Mouse (Mus musculus) common myeloid progenitor, adult 5-6 weeks (primary cell): Measurements from ENCODE around the gene Adgrf5. TPM values are rescaled to one million over a fixed set of nuclear protein-coding genes. Genes with fewer than 3 reads are reported as not detected.
"Not testable (repeated sequence)": the region's sequence is repeated elsewhere in the genome, so short reads cannot be mapped to it uniquely, and the experiment has no call there.

Experiments used
- ATAC-seq: replicated peaks from 2 replicates; pipeline ENCODE4 v1.8.0; 2016; ENCODE audit warnings: low read depth, mild to moderate bottlenecking, moderate TSS enrichment, inconsistent platforms; ENCODE audit not compliant: poor library complexity, severe bottlenecking
- total RNA-seq: library from RNA; stranded (forward); fragments of 200-1000, 187-1606 nt; gene quantifications from 2 replicates; pipeline ENCODE4 v1.2.3, GENCODE M21; 2017

Adgrf5 gene
- total RNA-seq = not detected in 2 replicates

- ATAC-seq = no peak
These were observed at the start of gene Adgrf5 for GRCm38 (mm10) chr17:43359826-43360619. Gene Adgrf5, plus strand, starts transcription at chr17:43360451.

DNA sequence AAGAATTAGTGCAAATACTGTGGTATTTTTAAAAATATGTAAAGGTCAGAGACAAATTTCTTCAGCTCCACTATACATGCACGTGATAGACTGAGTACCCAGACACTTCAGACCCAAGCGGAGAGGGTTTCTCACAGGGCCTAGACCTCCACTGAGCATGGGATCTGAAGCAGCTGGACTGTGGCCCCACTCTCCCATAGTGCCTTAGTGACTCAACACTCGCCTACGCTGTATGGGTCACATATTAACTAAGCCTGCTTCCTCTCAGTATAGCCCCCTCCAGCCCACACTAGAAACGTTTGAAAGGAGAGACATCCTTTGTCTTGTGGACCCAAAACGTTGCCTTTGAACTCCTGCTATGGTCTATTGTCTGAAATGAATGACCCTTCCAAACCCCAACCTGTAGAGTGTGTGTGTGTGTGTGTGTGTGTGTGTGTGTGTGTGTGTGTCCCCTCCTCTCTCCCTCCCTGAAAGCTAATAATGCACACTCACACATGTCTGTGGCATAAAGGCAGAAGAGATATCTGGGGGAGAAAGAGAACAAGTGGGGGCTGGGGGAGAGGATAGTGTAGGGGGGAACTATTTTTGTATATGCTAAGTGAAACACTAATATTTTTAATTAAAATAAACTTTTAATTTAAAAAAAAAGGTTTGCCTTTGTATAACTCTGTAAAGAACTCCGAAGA is 34.1 kb upstream of the Adgrf5 start:
- ATAC-seq = no peak

GRCm38 (mm10) chr17:43326726-43327700 is 33.2 kb upstream of the Adgrf5 start:
- ATAC-seq = peak; percentile 80

DNA sequence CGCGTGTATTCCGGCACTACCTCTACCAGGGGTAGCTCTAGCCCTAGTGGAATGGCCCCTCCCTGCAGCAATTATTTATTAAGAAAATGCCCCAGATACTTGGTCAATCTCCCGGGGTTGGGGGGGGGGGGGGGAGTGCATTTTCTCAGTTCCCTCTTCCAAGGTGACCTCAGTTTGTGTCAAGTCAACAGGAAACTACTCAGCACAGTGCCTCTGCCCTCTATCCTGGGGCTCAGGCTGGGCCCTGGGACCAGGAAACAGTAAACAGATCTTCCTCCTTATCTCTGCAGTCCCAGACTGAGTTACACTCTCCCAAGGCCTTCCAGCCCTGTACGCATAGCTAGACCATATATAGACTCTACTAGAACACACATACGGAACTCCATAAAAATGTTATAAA is 32.4 kb upstream of the Adgrf5 start:
- peak; percentile 46 for ATAC-seq

DNA sequence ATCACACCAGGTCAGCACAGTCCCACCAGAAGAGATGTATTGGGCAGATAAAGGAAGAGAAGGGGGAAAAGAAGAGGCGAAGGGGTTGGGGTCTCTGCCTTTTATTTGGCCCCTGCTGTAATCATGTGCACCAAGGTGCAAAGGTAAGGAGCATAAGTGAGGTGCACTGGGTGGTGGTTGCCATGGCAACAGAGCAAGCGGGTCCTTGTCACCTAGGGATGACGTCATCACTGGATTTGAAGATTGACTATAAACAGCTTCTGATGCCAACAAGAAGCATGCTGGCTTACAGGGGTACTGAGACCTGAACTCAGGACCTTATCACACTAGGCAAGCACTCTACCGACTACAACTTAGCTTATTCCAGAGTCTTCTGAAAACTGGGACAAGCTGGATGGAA is 31.0 kb upstream of the Adgrf5 start:
- no peak for ATAC-seq

- ATAC-seq = peak; percentile 49; the same call in 1 of the 2 replicates
These were observed 30.5 kb upstream of the Adgrf5 start for GRCm38 (mm10) chr17:43329761-43330183.

DNA sequence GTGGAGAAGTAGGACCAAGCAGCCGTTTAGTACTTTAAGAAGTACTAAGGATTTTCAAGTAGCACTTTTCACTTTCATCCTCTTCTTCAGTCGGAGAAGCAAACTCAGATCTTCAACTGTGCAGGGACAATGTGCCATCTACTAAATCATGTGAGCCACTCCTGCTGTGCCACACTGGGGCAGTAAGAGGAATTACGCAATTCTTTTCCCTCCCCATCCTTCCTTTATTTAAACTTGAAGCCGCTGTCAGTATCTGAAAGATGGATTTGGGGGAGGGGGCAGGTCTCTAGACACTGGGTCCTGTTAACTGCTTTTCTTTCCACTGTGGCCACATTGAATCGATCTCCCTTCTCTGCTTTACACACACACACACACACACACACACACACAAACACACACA is 27.6 kb upstream of the Adgrf5 start:
- ATAC-seq = no peak

DNA sequence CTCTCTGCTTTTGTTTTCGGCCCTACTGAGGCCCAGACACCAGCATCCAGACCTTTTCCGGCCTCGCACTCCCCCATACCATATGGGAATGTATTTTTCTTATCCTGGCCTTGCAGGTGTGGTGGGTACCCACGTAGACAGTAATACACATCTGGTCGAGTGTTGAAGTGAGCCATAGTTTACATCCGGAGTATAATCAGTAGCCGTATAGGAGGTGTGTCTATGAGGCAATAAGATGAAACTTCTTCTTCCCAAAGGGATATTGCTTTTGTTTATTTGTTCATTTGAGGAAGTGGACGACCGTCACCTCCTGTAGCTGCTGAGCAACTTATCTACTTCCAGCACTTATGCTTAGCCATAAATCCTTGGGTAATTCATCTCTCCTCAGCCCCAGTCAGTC is 26.2 kb upstream of the Adgrf5 start:
- peak; percentile 15; the same call in 1 of the 2 replicates for ATAC-seq

- ATAC-seq = no peak
These were observed 22.6 kb upstream of the Adgrf5 start for GRCm38 (mm10) chr17:43337643-43338042.

GRCm38 (mm10) chr17:43338279-43338678 is 22.0 kb upstream of the Adgrf5 start:
- peak; percentile 90 for ATAC-seq

- not testable (repeated sequence) for ATAC-seq
These were observed 13.8 kb upstream of the Adgrf5 start for GRCm38 (mm10) chr17:43346499-43346898.

DNA sequence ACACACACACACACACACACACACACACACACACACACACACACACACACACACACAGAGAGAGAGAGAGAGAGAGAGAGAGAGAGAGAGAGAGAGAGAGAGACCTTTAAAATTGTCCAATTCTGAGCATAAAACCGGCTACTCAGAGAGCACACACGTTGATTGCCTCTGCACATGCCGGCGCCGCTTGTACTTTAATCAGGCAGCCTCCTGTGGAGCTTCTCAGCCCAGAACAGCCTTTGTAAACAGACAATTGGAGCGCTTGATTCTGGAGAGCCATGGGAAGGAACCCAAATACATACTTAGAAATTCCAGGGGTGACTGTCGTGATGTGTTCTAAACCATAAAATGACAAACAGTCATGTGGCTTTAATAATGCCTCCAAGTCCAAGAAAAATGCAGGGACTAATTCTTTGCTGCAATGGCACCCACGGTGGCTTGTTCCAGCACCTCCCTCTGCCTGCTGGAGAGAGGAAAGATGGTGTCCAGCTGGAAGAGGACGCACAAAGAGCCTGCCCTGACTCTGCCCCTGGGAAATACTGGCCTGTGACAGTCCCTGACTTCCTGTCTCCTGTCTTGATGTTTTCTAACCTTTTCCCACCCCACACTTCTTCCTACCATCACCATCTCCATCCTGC is 2.2 kb upstream of the Adgrf5 start:
- no peak for ATAC-seq

DNA sequence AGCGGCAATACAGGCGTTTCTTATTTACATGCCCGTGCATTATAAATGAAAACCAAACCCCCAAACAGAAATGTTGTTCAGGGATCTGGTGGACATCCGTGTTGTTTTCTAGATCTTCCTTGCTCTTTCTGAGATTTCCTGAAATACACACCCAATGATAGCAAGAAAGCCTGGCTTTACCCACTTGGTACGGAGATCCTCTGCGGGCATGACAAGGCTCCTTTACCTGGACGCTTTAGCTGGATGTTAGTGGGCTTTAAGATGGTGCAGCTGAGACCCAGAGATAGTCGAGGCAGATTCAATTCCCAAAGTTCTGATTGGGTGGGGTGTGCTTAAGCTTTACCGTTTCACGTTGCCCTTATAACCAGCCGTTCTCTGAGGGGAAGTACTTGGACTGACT is 770 bp downstream of the Adgrf5 start:
- no peak for ATAC-seq

DNA sequence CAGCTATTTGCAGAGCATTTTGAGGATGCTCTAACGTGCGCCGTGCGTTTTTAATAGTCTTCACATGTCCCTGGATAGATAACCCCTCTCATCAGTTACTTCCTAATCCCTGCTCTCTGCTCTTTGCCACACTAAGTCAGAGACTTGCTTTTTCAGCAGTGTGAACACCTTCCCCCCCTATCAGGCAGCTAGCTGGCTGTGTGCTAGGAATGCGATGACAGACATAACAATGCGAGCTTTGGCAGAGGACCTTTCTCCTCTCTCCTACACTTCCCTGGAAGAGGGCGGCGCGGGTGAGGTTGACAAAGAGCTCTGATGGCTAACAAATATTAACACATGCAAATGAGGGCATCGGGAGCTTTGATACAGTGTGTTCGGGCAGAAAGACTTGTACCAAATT is 2.1 kb downstream of the Adgrf5 start:
- ATAC-seq = no peak

- ATAC-seq = no peak
These were observed 2.6 kb downstream of the Adgrf5 start for GRCm38 (mm10) chr17:43362881-43363280.

- no peak for ATAC-seq
These were observed 3.7 kb downstream of the Adgrf5 start for GRCm38 (mm10) chr17:43363921-43364320.

DNA sequence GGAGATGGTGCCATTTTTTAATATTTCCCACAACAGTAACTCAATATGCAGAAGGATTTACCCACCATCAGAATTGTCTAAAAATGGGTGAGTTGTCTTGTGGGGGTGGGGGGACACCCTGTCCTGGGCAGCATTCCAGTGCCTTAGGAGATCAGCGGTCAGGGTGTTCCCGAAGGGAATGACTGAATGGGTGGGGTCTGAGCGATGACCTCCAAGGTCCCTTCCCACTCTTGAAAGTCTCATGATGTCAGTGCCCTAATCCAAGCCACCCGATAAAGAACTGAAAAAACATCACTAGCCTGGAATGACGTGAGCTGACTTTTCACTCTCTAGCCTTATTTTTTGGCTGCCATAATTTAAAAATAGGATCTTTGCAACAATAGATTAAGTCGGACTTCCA is 5.0 kb downstream of the Adgrf5 start:
- ATAC-seq = no peak

GRCm38 (mm10) chr17:43366486-43366885 is 6.2 kb downstream of the Adgrf5 start:
- ATAC-seq = no peak

DNA sequence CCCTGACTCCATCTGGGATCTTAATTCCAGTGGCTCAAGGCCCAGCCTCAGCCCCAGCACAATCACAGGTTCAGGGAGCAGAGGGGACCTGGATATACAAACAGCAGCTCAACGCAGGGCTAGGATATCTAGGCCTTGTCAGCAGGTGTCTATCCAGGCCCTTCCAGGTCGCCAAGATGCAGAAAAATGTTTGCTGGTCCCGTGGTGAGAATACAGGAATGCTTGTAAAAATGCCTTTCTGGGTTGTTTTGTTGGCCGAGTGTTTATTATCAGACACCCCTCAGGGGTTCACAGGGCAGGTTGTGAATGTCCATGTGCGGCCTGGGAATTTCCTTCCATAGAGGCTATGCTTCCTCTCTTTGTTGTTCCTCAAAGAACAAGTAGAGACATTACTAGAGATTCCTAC is 7.9 kb downstream of the Adgrf5 start:
- no peak for ATAC-seq

DNA sequence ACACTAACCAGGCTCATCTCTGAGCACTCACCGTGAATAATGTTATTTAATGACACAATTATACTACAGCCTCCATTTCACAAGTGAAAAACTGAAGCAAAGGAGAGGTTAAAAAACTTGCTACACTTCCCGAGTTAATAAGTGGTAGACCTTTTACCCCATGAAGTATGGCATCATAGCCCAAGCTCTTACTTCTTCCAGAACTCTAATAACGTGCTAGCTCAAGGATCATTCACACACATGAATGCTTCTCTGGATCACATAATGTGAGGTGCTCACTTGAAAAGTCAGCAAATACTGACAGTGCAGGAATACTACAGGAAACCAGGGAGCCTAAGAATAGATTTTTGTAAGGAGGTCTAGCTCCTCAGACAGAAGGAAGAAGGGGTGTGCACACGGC is 12.4 kb downstream of the Adgrf5 start:
- ATAC-seq = no peak
